Mouse (Mus musculus) myocyte (in vitro differentiated cells): Measurements from ENCODE around the gene Klhl9. TPM values are rescaled to one million over a fixed set of nuclear protein-coding genes. Genes with fewer than 3 reads are reported as not detected.

Experiments used
- H3K27me3 ChIP-seq: one replicate; pipeline ENCODE4 v1.6.1; 2011; ENCODE audit not compliant: control insufficient read depth, insufficient read depth, insufficient read length
- H3K36me3 ChIP-seq: one replicate; pipeline ENCODE4 v1.6.1; 2011; ENCODE audit not compliant: control insufficient read depth, insufficient read depth
- H3K4me2 ChIP-seq: one replicate; pipeline ENCODE4 v1.6.1; 2011; ENCODE audit warnings: low read depth, control low read depth
- H3K4me3 ChIP-seq: one replicate; pipeline ENCODE4 v1.5.1; 2011; ENCODE audit warnings: mild to moderate bottlenecking, control low read depth, moderate library complexity
- H3K79me2 ChIP-seq: one replicate; pipeline ENCODE4 v1.6.1; 2011; ENCODE audit not compliant: control insufficient read depth, insufficient read depth
- H3ac ChIP-seq: one replicate; pipeline ENCODE4 v1.6.1; 2011; ENCODE audit not compliant: control insufficient read depth, insufficient read length
- CEBPB ChIP-seq: IDR thresholded peaks from 2 replicates; pipeline ENCODE4 v1.6.1; 2011; ENCODE audit warnings: mild to moderate bottlenecking, moderate library complexity; ENCODE audit not compliant: poor library complexity, insufficient read depth, severe bottlenecking
- E2F4 ChIP-seq: IDR thresholded peaks from one replicate; pipeline ENCODE4 v1.6.1; 2011; ENCODE audit warnings: mild to moderate bottlenecking, control low read depth, moderate library complexity; ENCODE audit not compliant: insufficient read depth
- MAX ChIP-seq: IDR thresholded peaks from one replicate; pipeline ENCODE4 v1.6.1; 2011; ENCODE audit warnings: low read depth, mild to moderate bottlenecking, control low read depth
- MYOD1 ChIP-seq, 3 experiments: IDR thresholded peaks; one replicate each; pipeline ENCODE4 v1.6.1; 2011; ENCODE audit warnings: control low read depth in 2 of 3, low read depth in 2 of 3, mild to moderate bottlenecking in 2 of 3, moderate library complexity in 1 of 3; ENCODE audit not compliant: insufficient read length in 2 of 3, control insufficient read depth in 1 of 3
- MYOG ChIP-seq, 3 experiments: IDR thresholded peaks; one replicate each; pipeline ENCODE4 v1.6.1; 2011; ENCODE audit warnings: control low read depth in 2 of 3, low read depth in 2 of 3, mild to moderate bottlenecking in 2 of 3; ENCODE audit not compliant: insufficient read length in 2 of 3, control insufficient read depth in 1 of 3, insufficient read depth in 1 of 3
- POLR2A ChIP-seq: IDR thresholded peaks from one replicate; pipeline ENCODE4 v1.6.1; 2011; ENCODE audit warnings: low read depth, mild to moderate bottlenecking, control low read depth, moderate library complexity; ENCODE audit not compliant: insufficient read length
- POLR2AphosphoS2 ChIP-seq: IDR thresholded peaks from one replicate; pipeline ENCODE4 v1.6.1; 2011; ENCODE audit warnings: low read depth, control low read depth; ENCODE audit not compliant: insufficient read length
- REST ChIP-seq: IDR thresholded peaks from one replicate; pipeline ENCODE4 v1.6.1; 2011; ENCODE audit warnings: mild to moderate bottlenecking, control low read depth, moderate library complexity; ENCODE audit not compliant: insufficient read depth, insufficient read length
- SRF ChIP-seq: IDR thresholded peaks from one replicate; pipeline ENCODE4 v1.6.1; 2011; ENCODE audit warnings: low read depth; ENCODE audit not compliant: control insufficient read depth, insufficient read length
- TCF12 ChIP-seq: IDR thresholded peaks from one replicate; pipeline ENCODE4 v1.6.1; 2011; ENCODE audit warnings: mild to moderate bottlenecking, control low read depth; ENCODE audit not compliant: poor library complexity, insufficient read depth, severe bottlenecking
- TCF3 ChIP-seq: IDR thresholded peaks from one replicate; pipeline ENCODE4 v1.6.1; 2011; ENCODE audit warnings: low read depth, control low read depth; ENCODE audit not compliant: insufficient read length
- USF1 ChIP-seq: IDR thresholded peaks from one replicate; pipeline ENCODE4 v1.6.1; 2011; ENCODE audit warnings: low read depth, mild to moderate bottlenecking, control low read depth, moderate library complexity
- polyA plus RNA-seq: library from polyadenylated mRNA; unstranded; fragments of >200 nt; fragmentation: generic; extraction: Trizol; gene quantifications from one replicate; pipeline ENCODE4 v1.2.1, GENCODE M21; 2012; ENCODE audit warnings: missing spikeins

Klhl9 gene
- polyA plus RNA-seq, 1 experiment: 12.0 TPM

GRCm38 (mm10) chr4:88693392-88693791, 28.9 kb downstream of the Klhl9 start:
- H3K27me3 ChIP-seq: peaks cover 10% of the 10 kb centered on the region
- no peaks in the 10 kb centered on the region for H3K79me2 ChIP-seq
- no peaks in the 10 kb centered on the region for H3K36me3 ChIP-seq
- no peak overlapping the region for H3K4me2 ChIP-seq
- H3K4me3 ChIP-seq: no peak overlapping the region
- TF ChIP-seq REST (no peak), MYOD1 (IDR thresholded peaks at IDR 0.05; ENCODE audit: control insufficient read depth in 1 of 3, insufficient read length in 2 of 3, low read depth in 2 of 3) (no peak)
- no peak overlapping the region for H3ac ChIP-seq

- Histone ChIP-seq H3K4me3 (no peak overlapping the region), H3K27me3 (peaks cover 10% of the 10 kb centered on the region), H3K36me3 (no peaks in the 10 kb centered on the region), H3K4me2 (no peak overlapping the region), H3K79me2 (no peaks in the 10 kb centered on the region), H3ac (no peak overlapping the region)
- TF ChIP-seq MAX (no peak), POLR2AphosphoS2 (no peak), REST (no peak), POLR2A (no peak), TCF3 (no peak), USF1 (no peak), TCF12 (no peak), SRF (no peak), CEBPB (no peak), E2F4 (no peak), MYOG (IDR thresholded peaks at IDR 0.05; ENCODE audit: control insufficient read depth in 1 of 3, insufficient read depth in 1 of 3, insufficient read length in 2 of 3, low read depth in 2 of 3) (no peak), MYOD1 (IDR thresholded peaks at IDR 0.05; ENCODE audit: control insufficient read depth in 1 of 3, insufficient read length in 2 of 3, low read depth in 2 of 3) (no peak)
Measured at GRCm38 (mm10) chr4:88692537-88692936, 29.7 kb downstream of the Klhl9 start.

- Histone ChIP-seq H3K4me3 (no peak within 1 kb of the TSS), H3K79me2 (no peaks in the 10 kb centered on the region), H3K36me3 (no peaks in the 10 kb centered on the region), H3K4me2 (no peak within 1 kb of the TSS), H3ac (no peak within 1 kb of the TSS), H3K27me3 (peaks cover 10% of the 10 kb centered on the region)
- TF ChIP-seq MYOD1 (IDR thresholded peaks at IDR 0.05; ENCODE audit: control insufficient read depth in 1 of 3, insufficient read length in 2 of 3, low read depth in 2 of 3): no peak
- no peak for TF ChIP-seq POLR2AphosphoS2
- no peak for TF ChIP-seq MYOG (IDR thresholded peaks at IDR 0.05; ENCODE audit: control insufficient read depth in 1 of 3, insufficient read depth in 1 of 3, insufficient read length in 2 of 3, low read depth in 2 of 3)
Measured at GRCm38 (mm10) chr4:88691259-88691658, 31.0 kb downstream of the Klhl9 start, which contains the start of gene Ifnab. Ifnab (minus strand) TSS chr4:88691359.

GRCm38 (mm10) chr4:88683812-88684211, 38.5 kb downstream of the Klhl9 start, which contains the start of gene Ifna2:
Ifna2 (minus strand) TSS chr4:88683912.
- no peak within 1 kb of the TSS for H3K4me2 ChIP-seq
- TF ChIP-seq MYOG (IDR thresholded peaks at IDR 0.05; ENCODE audit: control insufficient read depth in 1 of 3, insufficient read depth in 1 of 3, insufficient read length in 2 of 3, low read depth in 2 of 3) (no peak), SRF (no peak), MYOD1 (IDR thresholded peaks at IDR 0.05; ENCODE audit: control insufficient read depth in 1 of 3, insufficient read length in 2 of 3, low read depth in 2 of 3) (no peak), MAX (no peak), POLR2AphosphoS2 (no peak), USF1 (no peak)
- H3ac ChIP-seq: no peak within 1 kb of the TSS
- no peaks in the 10 kb centered on the region for H3K27me3 ChIP-seq
- H3K36me3 ChIP-seq: no peaks in the 10 kb centered on the region
- no peaks in the 10 kb centered on the region for H3K79me2 ChIP-seq
- H3K4me3 ChIP-seq: no peak within 1 kb of the TSS

- Histone ChIP-seq H3K27me3 (no peaks in the 10 kb centered on the region), H3K4me2 (no peak overlapping the region), H3ac (no peak overlapping the region), H3K4me3 (no peak overlapping the region), H3K79me2 (no peaks in the 10 kb centered on the region), H3K36me3 (no peaks in the 10 kb centered on the region)
- no peak for TF ChIP-seq USF1
- no peak for TF ChIP-seq REST
- TF ChIP-seq MAX: no peak
- TF ChIP-seq CEBPB: no peak
- no peak for TF ChIP-seq TCF3
- no peak for TF ChIP-seq E2F4
- TF ChIP-seq POLR2AphosphoS2: no peak
- no peak for TF ChIP-seq POLR2A
- TF ChIP-seq TCF12: no peak
- TF ChIP-seq SRF: no peak
- no peak for TF ChIP-seq MYOD1 (IDR thresholded peaks at IDR 0.05; ENCODE audit: control insufficient read depth in 1 of 3, insufficient read length in 2 of 3, low read depth in 2 of 3)
Measured at GRCm38 (mm10) chr4:88681353-88681752, 40.9 kb downstream of the Klhl9 start.
